Mouse (Mus musculus): ENCODE data around the gene Ctcfl. TPM values are rescaled to one million over a fixed set of nuclear protein-coding genes. Genes with fewer than 3 reads are reported as not detected.

Gene Ctcfl
- polyA plus RNA-seq (2015; fragmentation: Illumina TruSeq; extraction: RNeasy Lipid Tissue Mini Kit (QIAGEN cat#74804); ENCODE audit: insufficient read depth, low read depth, low replicate concordance) = not detected

GRCm38 (mm10) chr2:173119023-173119944, at the start of gene Ctcfl:
TSS of gene Ctcfl (minus strand) at chr2:173119525.

DNA sequence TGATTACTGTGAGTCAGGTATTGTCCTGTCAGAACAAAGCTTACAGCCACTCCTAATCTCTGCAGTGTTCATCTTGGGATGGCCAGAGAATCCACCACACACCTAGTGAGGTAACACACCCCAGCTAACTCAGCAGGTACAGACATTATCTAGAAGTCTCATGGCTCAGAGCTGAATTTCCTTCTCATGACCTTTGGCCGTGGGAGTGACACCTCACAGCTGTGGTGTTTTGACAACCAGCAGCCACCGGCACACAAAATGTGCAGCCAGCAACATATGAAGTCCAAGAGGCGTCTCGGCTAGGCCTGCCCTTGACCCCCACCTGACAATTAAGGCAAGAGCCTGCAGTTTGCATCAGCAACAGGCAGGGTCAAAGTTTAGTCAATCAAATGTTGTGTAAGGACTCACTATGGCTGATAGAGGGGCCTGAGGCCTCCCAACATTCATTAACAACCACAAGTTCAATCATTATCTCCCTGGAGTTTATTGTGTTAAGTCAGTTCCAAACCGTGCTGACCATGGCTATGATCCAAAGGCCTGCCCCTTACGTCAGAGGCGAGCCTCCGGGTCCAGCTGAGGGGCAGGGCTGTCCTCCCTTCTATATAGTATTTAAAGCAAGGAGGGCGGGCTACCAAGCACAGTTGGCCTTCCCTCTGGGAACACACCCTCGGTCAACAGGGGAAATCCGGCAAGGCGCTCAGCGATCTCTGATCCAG, 33.3 kb upstream of the Ctcfl start, which contains the start of gene Pck1:
Gene Pck1 (plus strand): TSS at position 613 of the 716 bp plus-strand sequence.

Other genes with a start within 250 kb of the Ctcfl start
- 4.3 TPM for gene Bmp7, start 179.2 kb downstream of the Ctcfl start, polyA plus RNA-seq (2015; fragmentation: Illumina TruSeq; extraction: RNeasy Lipid Tissue Mini Kit (QIAGEN cat#74804); ENCODE audit: insufficient read depth, low read depth, low replicate concordance)
- not detected for gene Spo11, start 141.8 kb downstream of the Ctcfl start, polyA plus RNA-seq (2015; fragmentation: Illumina TruSeq; extraction: RNeasy Lipid Tissue Mini Kit (QIAGEN cat#74804); ENCODE audit: insufficient read depth, low read depth, low replicate concordance)
- 13.0 TPM for gene Rae1, start 119.4 kb downstream of the Ctcfl start, polyA plus RNA-seq (2015; fragmentation: Illumina TruSeq; extraction: RNeasy Lipid Tissue Mini Kit (QIAGEN cat#74804); ENCODE audit: insufficient read depth, low read depth, low replicate concordance)
- gene Rbm38, start 99.0 kb downstream of the Ctcfl start, polyA plus RNA-seq (2015; fragmentation: Illumina TruSeq; extraction: RNeasy Lipid Tissue Mini Kit (QIAGEN cat#74804); ENCODE audit: insufficient read depth, low read depth, low replicate concordance) = 2.7 TPM
- gene Pck1, start 33.5 kb upstream of the Ctcfl start, polyA plus RNA-seq (2015; fragmentation: Illumina TruSeq; extraction: RNeasy Lipid Tissue Mini Kit (QIAGEN cat#74804); ENCODE audit: insufficient read depth, low read depth, low replicate concordance) = 5.7 TPM
- gene Zbp1, start 99.4 kb upstream of the Ctcfl start, polyA plus RNA-seq (2015; fragmentation: Illumina TruSeq; extraction: RNeasy Lipid Tissue Mini Kit (QIAGEN cat#74804); ENCODE audit: insufficient read depth, low read depth, low replicate concordance) = 3.8 TPM
- 2.7 TPM for gene Pmepa1, start 157.0 kb upstream of the Ctcfl start, polyA plus RNA-seq (2015; fragmentation: Illumina TruSeq; extraction: RNeasy Lipid Tissue Mini Kit (QIAGEN cat#74804); ENCODE audit: insufficient read depth, low read depth, low replicate concordance)

All from pancreas, adult 10 weeks (tissue).